Comparison of ENCODE assay signal across 25 mouse cellular contexts in genomic region chr4:63501050-63501449, GRCm38 (mm10).
"Had no signal": no experiment of that assay in that cellular context is flagged by ENCODE, and none has a peak within 500 bp of the region (broad histone marks: within the 10 kb centered on the region; RNA-seq: fewer than 3 reads in every experiment).

No protein-coding gene starts in this region.

- H3K4me3 ChIP-seq: heart, adult 2 months; heart, embryonic 13.5 days; heart, embryonic 15.5 days; hindbrain, embryonic 13.5 days; hindbrain, embryonic 15.5 days; kidney, embryonic 15.5 days; limb, embryonic 13.5 days had no signal

- ATAC-seq: forebrain, embryonic 16.5 days; hindbrain, postnatal 0 days; intestine, embryonic 16.5 days had no signal

- H3K27ac ChIP-seq: heart, adult 2 months; heart, embryonic 13.5 days; heart, embryonic 15.5 days; hindbrain, embryonic 13.5 days; hindbrain, embryonic 15.5 days; hindbrain, postnatal 0 days; kidney, embryonic 15.5 days; kidney, postnatal 0 days; limb, embryonic 13.5 days had no signal

- H3K36me3 ChIP-seq: heart, embryonic 13.5 days; heart, embryonic 15.5 days; hindbrain, embryonic 13.5 days; hindbrain, embryonic 15.5 days; kidney, embryonic 15.5 days; limb, embryonic 13.5 days had no signal

- H3K9ac ChIP-seq: heart, embryonic 13.5 days; heart, embryonic 15.5 days; hindbrain, embryonic 13.5 days; hindbrain, embryonic 15.5 days; kidney, embryonic 15.5 days; limb, embryonic 13.5 days had no signal

- DNase-seq: gastrocnemius, postnatal 14 days; gastrocnemius, postnatal 36 days; heart, adult 11 months; heart, adult 2 months; heart, postnatal 14 days; heart, postnatal 36 days; kidney, adult 11 months; kidney, adult 2 months; kidney, adult 9 months; kidney, postnatal 14 days; kidney, postnatal 36 days; layer of hippocampus, adult 9-11 months; layer of hippocampus, postnatal 36 days; left cerebral cortex, postnatal 4 days had no signal

- H3K4me2 ChIP-seq: heart, embryonic 11.5 days; heart, embryonic 13.5 days; heart, embryonic 15.5 days; hindbrain, embryonic 13.5 days; hindbrain, embryonic 15.5 days; kidney, embryonic 15.5 days; limb, embryonic 13.5 days had no signal

- H3K27me3 ChIP-seq: hindbrain, embryonic 15.5 days had no signal

- H3K9me3 ChIP-seq: heart, embryonic 13.5 days; heart, embryonic 15.5 days; hindbrain, embryonic 13.5 days; hindbrain, embryonic 15.5 days; kidney, embryonic 15.5 days; limb, embryonic 13.5 days had no signal
